ENCODE assay signal across 24 mouse cellular contexts in the genomic region with DNA sequence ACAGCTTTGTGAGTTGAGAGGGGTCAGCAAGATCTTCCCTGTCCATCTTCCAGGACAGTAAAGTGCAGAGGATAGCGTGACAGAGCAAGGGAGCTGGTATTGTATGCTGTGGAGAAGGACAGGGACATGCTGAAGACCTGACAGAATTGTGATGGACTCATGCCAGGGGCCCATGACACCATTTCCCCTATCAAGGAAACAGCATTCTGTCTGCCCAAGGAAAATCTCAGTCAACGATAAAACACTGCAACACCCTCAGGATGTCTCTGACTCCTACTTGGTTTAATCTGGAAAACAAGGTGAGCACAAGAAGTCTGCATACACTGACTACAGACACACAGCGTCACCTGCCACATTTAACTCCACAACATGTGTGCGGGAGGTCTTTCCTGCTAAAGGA.
"Had no signal": no experiment of that assay in that cellular context is flagged by ENCODE, and none has a peak within 500 bp of the region (broad histone marks: within the 10 kb centered on the region; RNA-seq: fewer than 3 reads in every experiment).

A gene (minus strand): TSS at position 101 of the 400 bp plus-strand sequence.

- ATAC-seq: hindbrain, postnatal 0 days; intestine, embryonic 16.5 days; liver, embryonic 12.5 days had no signal

- H3K27me3 ChIP-seq: hindbrain, embryonic 13.5 days; hindbrain, embryonic 15.5 days; kidney, embryonic 15.5 days; limb, embryonic 13.5 days; limb, embryonic 15.5 days; liver, embryonic 12.5 days had no signal

- H3K4me2 ChIP-seq: heart, embryonic 11.5 days; hindbrain, embryonic 13.5 days; hindbrain, embryonic 15.5 days; kidney, embryonic 15.5 days; limb, embryonic 13.5 days; limb, embryonic 15.5 days; liver, embryonic 12.5 days had no signal

- H3K4me1 ChIP-seq: hindbrain, embryonic 13.5 days; hindbrain, embryonic 15.5 days; kidney, embryonic 15.5 days; limb, embryonic 13.5 days; limb, embryonic 15.5 days had no signal

- H3K9me3 ChIP-seq: hindbrain, embryonic 13.5 days; hindbrain, embryonic 15.5 days; kidney, embryonic 15.5 days; limb, embryonic 13.5 days; limb, embryonic 15.5 days; liver, embryonic 12.5 days had no signal

- H3K27ac ChIP-seq: heart, adult 2 months; hindbrain, embryonic 13.5 days; hindbrain, embryonic 15.5 days; hindbrain, postnatal 0 days; kidney, embryonic 15.5 days; kidney, postnatal 0 days; limb, embryonic 13.5 days; limb, embryonic 15.5 days; liver, embryonic 12.5 days; liver, embryonic 14.5 days had no signal

- H3K9ac ChIP-seq: hindbrain, embryonic 13.5 days; hindbrain, embryonic 15.5 days; kidney, embryonic 15.5 days; limb, embryonic 13.5 days; limb, embryonic 15.5 days; liver, embryonic 12.5 days; liver, embryonic 14.5 days had no signal

- H3K4me3 ChIP-seq: heart, adult 2 months; hindbrain, embryonic 13.5 days; hindbrain, embryonic 15.5 days; kidney, embryonic 15.5 days; limb, embryonic 13.5 days; limb, embryonic 15.5 days; liver, embryonic 12.5 days had no signal

- DNase-seq: gastrocnemius, postnatal 14 days; gastrocnemius, postnatal 36 days; heart, adult 11 months; heart, adult 2 months; heart, postnatal 10 days; heart, postnatal 36 days; kidney, adult 11 months; kidney, adult 2 months; kidney, adult 9 months; kidney, postnatal 14 days; kidney, postnatal 36 days; left cerebral cortex, postnatal 4 days; lung, adult 18-20 months had no signal
